Mouse (Mus musculus): ENCODE results near the gene Ccr9.

GRCm38 (mm10) chr9:123788855-123789529 lies 110.8 kb downstream of the Ccr9 start:
- TF ChIP-seq CTCF (IDR thresholded peaks at IDR 0.05; ENCODE audit: borderline replicate concordance, insufficient read depth, low read depth, low read length), result no peak
- TF ChIP-seq POLR2A (IDR thresholded peaks at IDR 0.05; ENCODE audit: borderline replicate concordance, insufficient read depth, low read length), result no peak

Data from cerebellum, adult 2 months (tissue).